Mouse (Mus musculus): ENCODE measurements around the gene Atm.

DNA sequence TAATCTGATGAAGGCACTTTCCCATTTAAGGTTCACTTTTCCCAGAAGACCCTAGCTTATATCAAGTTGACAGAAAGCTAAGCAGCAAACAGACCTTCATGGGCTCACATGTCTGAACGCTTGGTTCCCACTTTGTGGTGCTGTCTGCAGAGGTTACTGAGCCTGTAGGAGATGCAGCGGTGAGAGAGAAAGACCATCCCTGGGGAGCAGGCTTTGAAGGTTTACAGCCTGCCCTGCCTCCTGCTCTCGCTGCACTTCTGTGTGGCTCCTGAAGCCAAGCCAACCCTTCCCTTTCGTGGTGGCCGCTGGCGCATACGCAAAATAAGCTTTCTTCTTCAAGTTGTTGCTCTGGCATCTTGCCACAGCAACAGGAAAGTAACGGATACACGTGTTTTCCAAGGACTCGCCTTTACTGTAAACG lies 134.2 kb downstream of the Atm start, which contains the start of gene 4930550C14Rik:
- TF ChIP-seq CTCF (IDR thresholded peaks at IDR 0.05; ENCODE audit: control insufficient read depth, insufficient read depth, insufficient replicate concordance, low read depth, low read length) = no peak
- TF ChIP-seq POLR2A (IDR thresholded peaks at IDR 0.05; ENCODE audit: control insufficient read depth, low read depth, low read length) = no peak

Measured in testis, adult 2 months (tissue).